In genomic region chr4:145195172-145195571, GRCm38 (mm10) we compare ENCODE assay signal across 8 mouse cellular contexts. TPM values are rescaled to one million over a fixed set of nuclear protein-coding genes. Genes with fewer than 3 reads are reported as not detected.
DNase-seq lines count a peak whose midpoint lies in the region; ATAC-seq and TF ChIP-seq lines count a peak whose summit lies in the region.

No protein-coding gene starts in this region.

- WGBS in kidney, embryonic 16.5 days: 20% methylated on average over 5 of the region's 5 CpGs
- 21% methylated on average over 5 of the region's 5 CpGs for WGBS in kidney, adult 2 months
- 18% methylated on average over 5 of the region's 5 CpGs for WGBS in embryonic facial prominence, embryonic 14.5 days
- 20% methylated on average over 5 of the region's 5 CpGs for WGBS in intestine, embryonic 16.5 days

- peaks cover 1% of the 10 kb centered on the region; the same call in 1 of the 2 replicates for H3K36me3 ChIP-seq in kidney, embryonic 16.5 days (ENCODE audit: insufficient read depth, low read length)
- no peaks in the 10 kb centered on the region for H3K36me3 ChIP-seq in kidney, adult 2 months (ENCODE audit: control insufficient read depth, insufficient read depth, low read length)
- peaks cover 4% of the 10 kb centered on the region; the same call in 1 of the 2 replicates for H3K36me3 ChIP-seq in embryonic facial prominence, embryonic 14.5 days (ENCODE audit: control insufficient read depth, insufficient read depth, low read length)
- no peaks in the 10 kb centered on the region for H3K36me3 ChIP-seq in intestine, embryonic 16.5 days (ENCODE audit: control insufficient read depth, insufficient read depth, low read length)
- peaks cover 6% of the 10 kb centered on the region for H3K36me3 ChIP-seq in myocyte (ENCODE audit: control insufficient read depth, insufficient read depth)

- H3K9me3 ChIP-seq in kidney, embryonic 16.5 days (ENCODE audit: low read length): no peaks in the 10 kb centered on the region
- H3K9me3 ChIP-seq in embryonic facial prominence, embryonic 14.5 days (ENCODE audit: control insufficient read depth, low read length): no peaks in the 10 kb centered on the region
- H3K9me3 ChIP-seq in intestine, embryonic 16.5 days (ENCODE audit: control insufficient read depth, low read length): no peaks in the 10 kb centered on the region

- no peaks in the 10 kb centered on the region for H3K27me3 ChIP-seq in kidney, embryonic 16.5 days (ENCODE audit: insufficient read depth, low read length)
- H3K27me3 ChIP-seq in kidney, adult 2 months (replicated peaks; ENCODE audit: control insufficient read depth, insufficient read depth, low read length): no peaks in the 10 kb centered on the region
- H3K27me3 ChIP-seq in embryonic facial prominence, embryonic 14.5 days (replicated peaks; ENCODE audit: control insufficient read depth, insufficient read depth, low read length): no peaks in the 10 kb centered on the region
- no peaks in the 10 kb centered on the region for H3K27me3 ChIP-seq in intestine, embryonic 16.5 days (replicated peaks; ENCODE audit: control insufficient read depth, insufficient read depth, low read length)
- no peaks in the 10 kb centered on the region for H3K27me3 ChIP-seq in myocyte (ENCODE audit: control insufficient read depth, insufficient read depth, insufficient read length)

- peak overlapping the region; percentile 65 for H3ac ChIP-seq in myocyte (ENCODE audit: control insufficient read depth, insufficient read length)

- H3K27ac ChIP-seq in kidney, embryonic 16.5 days (ENCODE audit: low read length): no peak overlapping the region
- H3K27ac ChIP-seq in kidney, adult 2 months (ENCODE audit: insufficient read depth, low read depth, low read length): no peak overlapping the region
- no peak overlapping the region for H3K27ac ChIP-seq in embryonic facial prominence, embryonic 14.5 days (replicated peaks; ENCODE audit: low read depth, low read length)
- no peak overlapping the region for H3K27ac ChIP-seq in intestine, embryonic 16.5 days (ENCODE audit: low read length)

- no peak for TF ChIP-seq POLR2A in kidney, adult 2 months (IDR thresholded peaks at IDR 0.05; ENCODE audit: low read depth, low read length)
- no peak for TF ChIP-seq POLR2A in myocyte (IDR thresholded peaks at IDR 0.05; ENCODE audit: insufficient read length, low read depth)

- DNase-seq in kidney, adult 2 months: no peak
- DNase-seq in embryonic facial prominence, embryonic 14.5 days (ENCODE audit: low spot score): no peak
- no peak for DNase-seq in layer of hippocampus, postnatal 10 days (ENCODE audit: low spot score in 2 of 2)
- no peak for DNase-seq in adrenal gland, adult 18-20 months (ENCODE audit: low spot score in 2 of 2)
- no peak for DNase-seq in adrenal gland, adult 8-10 months

- H3K4me3 ChIP-seq in kidney, embryonic 16.5 days (ENCODE audit: low read length): peak overlapping the region; percentile 83; the same call in 1 of the 2 replicates
- H3K4me3 ChIP-seq in kidney, adult 2 months (ENCODE audit: insufficient read depth, low read depth, low read length): no peak overlapping the region
- peak overlapping the region; percentile 92 for H3K4me3 ChIP-seq in embryonic facial prominence, embryonic 14.5 days (ENCODE audit: low read depth, low read length)
- H3K4me3 ChIP-seq in intestine, embryonic 16.5 days (ENCODE audit: low read length): peak overlapping the region; percentile 98; the same call in 1 of the 2 replicates
- peak overlapping the region; percentile 97 for H3K4me3 ChIP-seq in myocyte

- TF ChIP-seq CTCF in kidney, adult 2 months (conservative IDR thresholded peaks at IDR 0.05; ENCODE audit: insufficient read depth, insufficient read length, low read depth, low read length): no peak

- H3K79me2 ChIP-seq in myocyte (ENCODE audit: control insufficient read depth, insufficient read depth): peaks cover 42% of the 10 kb centered on the region

- no peak overlapping the region for H3K9ac ChIP-seq in kidney, embryonic 16.5 days (replicated peaks; ENCODE audit: low read length)
- no peak overlapping the region for H3K9ac ChIP-seq in embryonic facial prominence, embryonic 14.5 days (ENCODE audit: low read depth, low read length)
- H3K9ac ChIP-seq in intestine, embryonic 16.5 days (ENCODE audit: low read depth, low read length): peak overlapping the region; percentile 97; the same call in 1 of the 2 replicates

- peaks cover 19% of the 10 kb centered on the region for H3K4me1 ChIP-seq in kidney, embryonic 16.5 days (ENCODE audit: insufficient read depth, low read length)
- H3K4me1 ChIP-seq in kidney, adult 2 months (ENCODE audit: control insufficient read depth, insufficient read depth, low read length): peaks cover 6% of the 10 kb centered on the region; the same call in 1 of the 2 replicates
- H3K4me1 ChIP-seq in embryonic facial prominence, embryonic 14.5 days (ENCODE audit: control insufficient read depth, insufficient read depth, low read length): peaks cover 9% of the 10 kb centered on the region
- H3K4me1 ChIP-seq in intestine, embryonic 16.5 days (ENCODE audit: control insufficient read depth, insufficient read depth, low read length): peaks cover 20% of the 10 kb centered on the region

- ATAC-seq in kidney, embryonic 16.5 days (ENCODE audit: low FRiP score, low TSS enrichment): peak; percentile 46
- ATAC-seq in embryonic facial prominence, embryonic 14.5 days (ENCODE audit: low read depth): no peak; the same call in 1 of the 2 replicates
- ATAC-seq in intestine, embryonic 16.5 days: peak; percentile 2; the same call in 1 of the 2 replicates

- H3K4me2 ChIP-seq in kidney, embryonic 16.5 days (replicated peaks; ENCODE audit: low read depth, low read length): 0 out of 2 replicates have a peak overlapping the region, but pooled peaks have one; percentile 19
- H3K4me2 ChIP-seq in embryonic facial prominence, embryonic 14.5 days (ENCODE audit: low read depth, low read length): peak overlapping the region; percentile 94
- peak overlapping the region; percentile 33 for H3K4me2 ChIP-seq in intestine, embryonic 16.5 days (ENCODE audit: low read depth, low read length)
- no peak overlapping the region for H3K4me2 ChIP-seq in myocyte (ENCODE audit: low read depth)

TF ChIP-seq in myocyte, 11 proteins besides CTCF, POLR2A, EP300 and RAD21:
- TF ChIP-seq TCF12 (IDR thresholded peaks at IDR 0.05; ENCODE audit: insufficient read depth, poor library complexity, severe bottlenecking) (no peak), REST (IDR thresholded peaks at IDR 0.05; ENCODE audit: insufficient read depth, insufficient read length) (no peak), USF1 (IDR thresholded peaks at IDR 0.05; ENCODE audit: low read depth) (no peak), E2F4 (IDR thresholded peaks at IDR 0.05; ENCODE audit: insufficient read depth) (no peak), TCF3 (IDR thresholded peaks at IDR 0.05; ENCODE audit: insufficient read length, low read depth) (no peak), CEBPB (IDR thresholded peaks at IDR 0.05; ENCODE audit: insufficient read depth, poor library complexity, severe bottlenecking) (no peak), SRF (IDR thresholded peaks at IDR 0.05; ENCODE audit: control insufficient read depth, insufficient read length, low read depth) (no peak), MYOD1 (IDR thresholded peaks at IDR 0.05; ENCODE audit: control insufficient read depth in 1 of 3, insufficient read length in 2 of 3, low read depth in 2 of 3) (no peak), MAX (IDR thresholded peaks at IDR 0.05; ENCODE audit: low read depth) (no peak), POLR2AphosphoS2 (IDR thresholded peaks at IDR 0.05; ENCODE audit: insufficient read length, low read depth) (no peak), MYOG (IDR thresholded peaks at IDR 0.05; ENCODE audit: control insufficient read depth in 1 of 3, insufficient read depth in 1 of 3, insufficient read length in 2 of 3, low read depth in 2 of 3) (no peak)

RNA-seq across cellular contexts. Expression of gene Vps13d, which starts 0.4 kb away (rescaled TPM):
- polyA plus RNA-seq in kidney, embryonic 16.5 days (2015; fragmentation: Nextera tagmentation; extraction: Ambion mirVana): 10.5 and 10.6 TPM in 2 replicates
- 18.4 and 19.8 TPM in 2 replicates for polyA plus RNA-seq in kidney, adult 2 months (2012; rRNA removed)
- 14.5 and 16.0 TPM in 2 replicates for polyA plus RNA-seq in embryonic facial prominence, embryonic 14.5 days (2014; fragmentation: Nextera tagmentation; extraction: Ambion mirVana)
- 10.0 and 11.4 TPM in 2 replicates for polyA plus RNA-seq in intestine, embryonic 16.5 days (2015; fragmentation: Nextera tagmentation; extraction: Ambion mirVana)
- polyA plus RNA-seq in myocyte (2012; fragmentation: generic; extraction: Trizol): 20.0 TPM
- 10 to 100 TPM; 56.6 to 69.6 TPM for total RNA-seq in layer of hippocampus, postnatal 10 days (2021)
- total RNA-seq in adrenal gland, adult 18-20 months (2021): 10 to 100 TPM; 48.1 to 71.3 TPM
- 10 to 100 TPM; 62.6 to 84.7 (median 81.4) TPM for total RNA-seq in adrenal gland, adult 8-10 months (2022)

RNA-seq across cellular contexts. Expression of gene Tnfrsf1b, which starts 51.5 kb away (rescaled TPM):
- 3.4 and 3.7 TPM in 2 replicates for polyA plus RNA-seq in kidney, embryonic 16.5 days (2015; fragmentation: Nextera tagmentation; extraction: Ambion mirVana)
- 6.5 and 8.4 TPM in 2 replicates for polyA plus RNA-seq in kidney, adult 2 months (2012; rRNA removed)
- 3.9 and 4.5 TPM in 2 replicates for polyA plus RNA-seq in embryonic facial prominence, embryonic 14.5 days (2014; fragmentation: Nextera tagmentation; extraction: Ambion mirVana)
- 6.0 and 6.3 TPM in 2 replicates for polyA plus RNA-seq in intestine, embryonic 16.5 days (2015; fragmentation: Nextera tagmentation; extraction: Ambion mirVana)
- 9.7 TPM for polyA plus RNA-seq in myocyte (2012; fragmentation: generic; extraction: Trizol)
- total RNA-seq in layer of hippocampus, postnatal 10 days (2021): 1 to 10 TPM; 2.5 TPM
- 10 to 100 TPM in 1 of 2 experiments, 1 to 10 TPM in 1; 8.5 to 18.4 TPM for total RNA-seq in adrenal gland, adult 18-20 months (2021)
- total RNA-seq in adrenal gland, adult 8-10 months (2022): 10 to 100 TPM in 2 of 4 experiments, 1 to 10 TPM in 2; 6.9 to 17.0 (median 11.6) TPM
